Mouse (Mus musculus) bone marrow, adult 2 months (tissue): ENCODE measurements around the gene Smyd3.

Experiments used
- CTCF ChIP-seq: fragments of 200-500 bp; IDR thresholded peaks from 2 replicates; pipeline ENCODE4 v1.5.1; 2011; ENCODE audit warnings: low read length, control low read depth; ENCODE audit not compliant: control insufficient read depth, insufficient read depth
- POLR2A ChIP-seq: fragments of 200-500 bp; IDR thresholded peaks from 2 replicates; pipeline ENCODE4 v1.6.1; 2011; ENCODE audit warnings: low read depth, mild to moderate bottlenecking, control low read depth, low read length, borderline replicate concordance; ENCODE audit not compliant: control insufficient read depth

DNA sequence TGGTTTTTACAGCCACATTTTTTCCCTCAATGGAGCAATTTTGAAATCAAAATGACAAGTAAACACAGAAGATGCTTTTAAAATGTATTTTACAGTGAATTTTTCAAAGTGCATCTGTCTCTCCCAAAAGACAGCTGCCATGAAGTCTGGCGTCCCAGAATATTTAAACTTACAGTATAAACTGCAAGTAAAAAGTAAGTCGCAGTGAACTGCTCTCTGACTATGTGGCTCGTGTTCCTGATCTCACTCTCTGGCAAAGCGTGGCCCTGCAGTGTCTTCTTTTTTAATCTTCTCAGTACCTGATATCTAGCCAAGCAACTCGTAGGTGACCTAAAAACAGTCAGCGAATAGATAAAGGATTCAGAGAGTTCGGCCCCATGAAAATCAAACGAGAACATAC, 84.5 kb downstream of the Smyd3 start:
- TF ChIP-seq CTCF (no peak), POLR2A (no peak)
